Mouse (Mus musculus) thymus, postnatal 25 days (tissue): ENCODE results near the gene AA986860.

ENCODE experiments used
- DNase-seq: peaks from one replicate; pipeline ENCODE4 v3.0.0; 2022

AA986860 gene

GRCm38 (mm10) chr1:130779867-130780266, 48.1 kb downstream of the AA986860 start:
- no peak for DNase-seq

GRCm38 (mm10) chr1:130784054-130784453, 52.3 kb downstream of the AA986860 start:
- DNase-seq = peak; percentile 49

GRCm38 (mm10) chr1:130787001-130787400, 55.2 kb downstream of the AA986860 start:
- DNase-seq = peak; percentile 36

GRCm38 (mm10) chr1:130789512-130790451, 58.0 kb downstream of the AA986860 start:
- DNase-seq = no peak
